Mouse (Mus musculus): ENCODE results near the gene Rpl12. TPM values are rescaled to one million over a fixed set of nuclear protein-coding genes. Genes with fewer than 3 reads are reported as not detected.

The Rpl12 gene
- total RNA-seq, 4 experiments from 2014 or later, result 114 to 127 (median 119) TPM

- DNase-seq (ENCODE audit: low spot score in 2 of 2), result no peak
These were observed 21.9 kb upstream of the Rpl12 start for GRCm38 (mm10) chr2:32939418-32939817.

DNA sequence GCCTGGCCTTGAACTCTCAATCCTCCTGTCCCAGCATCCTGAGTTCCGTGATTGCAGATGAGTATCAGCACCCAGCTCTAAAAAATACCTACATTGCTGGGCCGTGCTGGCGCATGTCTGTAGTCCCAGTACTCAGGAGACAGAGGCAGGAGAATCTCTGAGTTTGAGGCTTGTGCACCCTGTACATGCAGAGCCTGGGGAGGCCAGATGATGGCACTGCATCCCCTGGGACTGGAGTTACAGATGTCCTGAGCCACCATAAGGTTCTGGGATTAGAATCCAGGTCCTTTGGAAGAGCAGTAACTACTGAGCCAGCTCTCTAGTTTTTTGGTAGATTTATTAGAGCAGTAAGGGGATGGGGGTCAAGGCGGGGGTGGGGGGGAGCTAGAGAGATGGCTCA is 20.9 kb upstream of the Rpl12 start:
- DNase-seq (ENCODE audit: low spot score in 2 of 2), result no peak

DNA sequence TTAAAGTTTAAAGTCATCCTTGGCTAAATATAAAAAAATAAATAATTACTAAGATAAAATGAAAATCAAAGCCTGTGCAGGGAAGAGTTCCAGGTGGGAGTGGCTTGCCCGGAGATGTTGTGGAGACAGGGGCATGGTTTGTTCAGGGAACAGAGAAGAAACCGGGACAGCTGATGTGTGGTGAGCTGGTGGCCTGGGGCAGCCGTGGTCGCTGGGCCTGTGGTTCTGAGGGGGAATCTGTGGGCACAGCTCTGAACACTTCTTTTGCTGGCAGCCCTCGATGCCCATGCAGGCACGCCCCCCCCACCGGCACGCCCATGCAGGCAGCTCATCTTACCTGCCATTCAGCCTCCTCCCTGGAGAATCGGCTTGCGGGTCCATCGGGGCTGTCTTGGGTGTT is 13.9 kb upstream of the Rpl12 start:
- DNase-seq (ENCODE audit: low spot score in 2 of 2), result no peak

GRCm38 (mm10) chr2:32954581-32954980 is 6.8 kb upstream of the Rpl12 start:
- no peak for DNase-seq (ENCODE audit: low spot score in 2 of 2)

DNA sequence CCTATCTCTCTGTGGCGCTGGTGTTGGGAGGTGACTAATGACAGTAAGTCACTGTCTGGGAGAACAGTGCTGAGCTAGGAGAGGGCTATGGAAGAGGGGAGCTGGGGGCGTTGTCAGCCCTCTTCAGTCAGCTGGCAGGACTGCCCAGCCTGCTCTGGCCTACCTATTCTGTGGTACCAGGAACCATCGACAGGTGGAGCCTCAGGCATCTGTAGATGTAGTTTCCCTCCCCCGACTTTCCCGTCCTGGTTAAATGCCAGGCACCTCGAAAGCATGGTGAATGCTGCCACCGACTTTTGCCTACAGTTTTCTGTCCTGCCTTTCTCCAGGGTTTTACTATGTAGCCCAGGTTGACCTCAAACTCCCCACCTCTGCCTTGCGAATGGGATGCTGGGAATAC is 4.0 kb upstream of the Rpl12 start:
- DNase-seq (ENCODE audit: low spot score in 2 of 2), result no peak

GRCm38 (mm10) chr2:32960273-32960672 is 1.1 kb upstream of the Rpl12 start:
- DNase-seq (ENCODE audit: low spot score in 2 of 2), result no peak

GRCm38 (mm10) chr2:32962062-32962874 is 909 bp downstream of the Rpl12 start:
- no peak for DNase-seq (ENCODE audit: low spot score in 2 of 2)

DNA sequence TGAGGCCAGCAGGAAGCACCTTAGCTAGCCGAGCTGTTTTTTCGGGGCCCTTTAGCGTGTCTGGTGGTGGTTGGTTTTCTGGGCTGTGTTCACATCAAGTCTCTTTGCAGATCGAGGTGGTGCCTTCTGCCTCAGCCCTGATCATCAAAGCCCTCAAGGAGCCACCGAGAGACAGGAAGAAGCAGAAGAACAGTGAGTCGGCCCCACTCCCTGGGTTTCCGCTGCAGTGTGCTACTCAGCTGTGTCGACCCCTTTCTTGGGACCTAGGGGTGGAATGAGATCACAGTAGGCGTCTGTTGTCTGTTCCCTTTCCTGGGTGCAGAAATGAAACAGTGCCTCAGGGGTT is 1.5 kb downstream of the Rpl12 start:
- no peak for DNase-seq (ENCODE audit: low spot score in 2 of 2)

- no peak for DNase-seq (ENCODE audit: low spot score in 2 of 2)
These were observed 2.2 kb downstream of the Rpl12 start for GRCm38 (mm10) chr2:32963544-32963943.

GRCm38 (mm10) chr2:32963981-32964380 is 2.6 kb downstream of the Rpl12 start:
- DNase-seq (ENCODE audit: low spot score in 2 of 2), result no peak

- no peak for DNase-seq (ENCODE audit: low spot score in 2 of 2)
These were observed 3.5 kb downstream of the Rpl12 start for GRCm38 (mm10) chr2:32964659-32965457.

- no peak for DNase-seq (ENCODE audit: low spot score in 2 of 2)
These were observed 4.3 kb downstream of the Rpl12 start for GRCm38 (mm10) chr2:32965511-32966183.

- no peak for DNase-seq (ENCODE audit: low spot score in 2 of 2)
These were observed 4.9 kb downstream of the Rpl12 start for GRCm38 (mm10) chr2:32966184-32966688.

- DNase-seq (ENCODE audit: low spot score in 2 of 2), result peak; percentile 84 to 88
These were observed 5.6 kb downstream of the Rpl12 start for GRCm38 (mm10) chr2:32966689-32967631.

DNA sequence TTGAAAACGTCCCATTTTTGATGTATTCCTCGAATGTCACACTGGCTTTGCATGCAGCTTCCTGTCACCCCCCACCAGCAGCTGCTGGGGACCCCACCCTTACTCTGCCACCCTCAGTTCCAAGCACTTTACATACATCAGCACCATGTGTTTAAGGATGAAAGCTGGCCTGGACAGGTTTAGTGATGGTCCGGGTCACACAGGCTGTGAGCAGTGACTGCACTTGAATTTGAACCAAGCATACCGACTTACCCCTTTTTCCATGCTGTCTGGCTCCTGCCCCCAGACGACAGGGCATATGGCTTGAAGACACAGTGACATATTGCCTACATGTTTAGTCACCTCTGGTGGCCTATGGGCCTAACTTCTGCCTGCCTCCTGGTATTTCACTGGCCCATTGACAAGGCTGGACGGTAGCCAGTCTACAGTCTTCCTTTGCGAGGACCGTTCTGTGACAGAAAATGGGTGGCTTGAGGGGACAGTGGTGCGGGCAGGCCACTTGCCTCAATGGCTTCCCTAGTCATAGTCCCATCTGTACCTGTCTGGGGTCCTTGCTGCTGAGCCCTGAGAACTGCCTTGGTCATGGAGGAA is 6.8 kb downstream of the Rpl12 start:
- DNase-seq (ENCODE audit: low spot score in 2 of 2), result peak in 1 of 2 experiments; percentile 25

GRCm38 (mm10) chr2:32969326-32969725 is 8.0 kb downstream of the Rpl12 start:
- DNase-seq (ENCODE audit: low spot score in 2 of 2), result no peak

DNA sequence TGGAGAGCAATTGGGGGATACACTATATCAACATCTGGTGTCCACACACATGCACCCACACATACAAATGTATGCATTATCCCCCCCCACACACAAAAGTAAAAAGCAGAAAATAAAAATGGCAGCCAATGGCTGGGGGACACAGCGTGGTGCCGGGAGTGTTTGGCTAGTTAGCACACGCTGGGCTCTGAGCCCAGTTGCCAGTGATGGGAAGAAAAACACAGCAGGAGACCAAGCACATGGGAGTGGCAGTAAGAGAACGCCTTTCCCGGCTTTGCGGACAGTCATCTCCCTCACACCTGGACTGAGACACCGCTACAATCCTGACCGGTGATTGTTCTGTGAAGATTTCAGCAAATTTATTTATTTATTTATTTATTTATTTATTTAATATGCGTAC is 9.9 kb downstream of the Rpl12 start:
- DNase-seq (ENCODE audit: low spot score in 2 of 2), result no peak

DNA sequence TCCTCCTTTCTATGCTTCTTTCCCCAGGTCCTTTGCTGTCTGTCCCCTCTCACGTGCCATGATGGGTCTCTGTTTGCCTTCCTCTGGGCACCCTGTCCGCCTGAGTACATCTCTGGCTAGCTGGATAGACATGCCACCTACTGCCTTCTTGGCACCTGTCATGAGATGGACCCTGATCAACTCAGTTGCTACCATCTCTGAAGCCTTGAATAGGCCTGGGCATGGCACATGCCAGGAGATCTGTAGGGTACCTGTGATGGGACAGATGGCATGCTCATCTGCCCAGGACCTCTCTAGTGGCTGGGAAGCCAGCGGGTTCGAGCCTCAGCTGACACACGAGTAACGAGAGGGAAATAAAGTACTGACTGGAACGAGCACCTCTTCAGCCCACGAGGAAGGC is 12.9 kb downstream of the Rpl12 start:
- no peak for DNase-seq (ENCODE audit: low spot score in 2 of 2)

DNA sequence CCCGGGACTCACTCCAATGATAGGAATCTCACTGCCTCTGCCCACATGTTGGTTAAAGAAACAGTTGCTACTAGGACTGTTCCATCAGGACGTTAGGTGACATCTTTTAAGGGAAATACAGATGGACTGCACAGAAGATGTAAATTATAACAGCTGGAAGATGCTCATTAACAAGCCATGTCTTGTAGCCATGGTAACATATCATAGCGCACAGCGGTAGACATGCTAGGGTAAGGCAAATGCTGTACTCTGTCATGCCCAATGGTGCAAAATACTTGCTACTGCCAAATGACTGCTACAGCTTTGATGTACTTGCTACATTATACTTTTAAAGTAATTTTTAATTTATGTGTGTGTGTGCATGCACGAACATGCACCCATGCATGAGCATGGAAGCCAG is 15.8 kb downstream of the Rpl12 start:
- no peak for DNase-seq (ENCODE audit: low spot score in 2 of 2)

DNA sequence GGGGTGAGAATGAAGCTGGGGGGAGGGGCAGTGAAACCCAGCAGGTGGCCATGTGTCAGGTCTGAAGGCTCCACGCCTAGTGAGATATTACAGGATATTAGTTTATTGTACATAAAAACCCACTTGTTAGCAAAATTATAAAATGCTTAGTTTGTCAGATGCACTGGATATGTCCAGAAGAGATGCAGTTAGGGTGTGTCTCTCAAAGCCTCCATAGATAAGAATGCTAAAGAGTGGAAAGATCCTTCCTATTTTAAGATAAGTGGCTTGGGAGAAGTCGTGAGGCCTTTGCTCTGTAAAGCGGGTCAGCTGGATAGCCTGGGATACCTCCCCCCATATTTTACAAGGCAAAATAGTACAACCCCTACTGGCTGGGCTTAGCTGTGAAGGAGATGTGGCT is 17.3 kb downstream of the Rpl12 start:
- no peak for DNase-seq (ENCODE audit: low spot score in 2 of 2)
